Comparison of ENCODE assay signal across 25 mouse cellular contexts in genomic region chr1:45605571-45605970, GRCm38 (mm10).
A peak's percentile ranks its signal among the peaks of the same experiment; 100 is the strongest.
DNase-seq lines count a peak whose midpoint lies in the region; ATAC-seq and TF ChIP-seq lines count a peak whose summit lies in the region.
"Had no signal": no experiment of that assay in that cellular context is flagged by ENCODE, and none has a peak within 500 bp of the region (broad histone marks: within the 10 kb centered on the region; RNA-seq: fewer than 3 reads in every experiment).

No protein-coding gene starts in this region.

- H3K36me3 ChIP-seq in hindbrain, embryonic 12.5 days: no peaks in the 10 kb centered on the region
- H3K36me3 ChIP-seq: embryonic facial prominence, embryonic 12.5 days; forebrain, embryonic 10.5 days; forebrain, embryonic 12.5 days; G1E had no signal

- no peaks in the 10 kb centered on the region for H3K9me3 ChIP-seq in hindbrain, embryonic 12.5 days (replicated peaks)
- H3K9me3 ChIP-seq: embryonic facial prominence, embryonic 12.5 days; forebrain, embryonic 10.5 days; forebrain, embryonic 12.5 days; G1E had no signal

- TF ChIP-seq CTCF in embryonic fibroblast, embryonic 13.5 days (IDR thresholded peaks at IDR 0.05; ENCODE audit: borderline replicate concordance, insufficient read depth, low read length): no peak

- no peak for TF ChIP-seq POLR2A in embryonic fibroblast, embryonic 13.5 days (IDR thresholded peaks at IDR 0.05; ENCODE audit: low read depth, low read length)

- H3K4me3 ChIP-seq in embryonic fibroblast, embryonic 13.5 days (ENCODE audit: insufficient read depth, low read length): no peak overlapping the region
- H3K4me3 ChIP-seq in hindbrain, embryonic 12.5 days: no peak overlapping the region
- H3K4me3 ChIP-seq: embryonic facial prominence, embryonic 12.5 days; erythroblast, embryonic 14.5 days; forebrain, embryonic 10.5 days; forebrain, embryonic 12.5 days had no signal

- DNase-seq in 3T3-L1 (ENCODE audit: low read depth, low spot score): peak; percentile 72
- DNase-seq in NIH3T3 (ENCODE audit: low read depth): peak; percentile 38
- DNase-seq in cerebellum, postnatal 36 days: no peak
- no peak for DNase-seq in gastrocnemius, postnatal 10 days
- no peak for DNase-seq in adrenal gland, postnatal 36 days
- DNase-seq: adrenal gland, adult 8-10 months; adrenal gland, postnatal 14 days; cerebellum, adult 11 months; cerebellum, adult 18-20 months; cerebellum, adult 8-10 months; cerebellum, adult 9-11 months; cerebellum, postnatal 25 days; embryo, embryonic 11 days had no signal

- peaks cover 2% of the 10 kb centered on the region; the same call in 1 of the 2 replicates for H3K4me1 ChIP-seq in embryonic fibroblast, embryonic 13.5 days (ENCODE audit: control insufficient read depth, insufficient read depth, low read length)
- H3K4me1 ChIP-seq in hindbrain, embryonic 12.5 days: no peaks in the 10 kb centered on the region
- H3K4me1 ChIP-seq: embryonic facial prominence, embryonic 12.5 days; forebrain, embryonic 10.5 days; forebrain, embryonic 12.5 days had no signal

- H3K4me2 ChIP-seq in hindbrain, embryonic 12.5 days (replicated peaks): no peak overlapping the region
- H3K4me2 ChIP-seq: embryonic facial prominence, embryonic 12.5 days; forebrain, embryonic 12.5 days had no signal

- no peaks in the 10 kb centered on the region for H3K27me3 ChIP-seq in hindbrain, embryonic 12.5 days
- H3K27me3 ChIP-seq: CH12.LX; embryonic facial prominence, embryonic 12.5 days; forebrain, embryonic 12.5 days had no signal

- no peak overlapping the region for H3K9ac ChIP-seq in hindbrain, embryonic 12.5 days
- H3K9ac ChIP-seq: embryonic facial prominence, embryonic 12.5 days; forebrain, embryonic 12.5 days had no signal

- peak overlapping the region; percentile 68 for H3K27ac ChIP-seq in embryonic fibroblast, embryonic 13.5 days (ENCODE audit: insufficient read depth, low read length)
- H3K27ac ChIP-seq in hindbrain, embryonic 12.5 days: no peak overlapping the region
- H3K27ac ChIP-seq: embryonic facial prominence, embryonic 12.5 days; forebrain, embryonic 10.5 days; forebrain, embryonic 12.5 days had no signal

- 60% methylated on average over 1 of the region's 1 CpGs for WGBS in hindbrain, embryonic 12.5 days

- ATAC-seq in hindbrain, embryonic 12.5 days (ENCODE audit: low FRiP score): no peak
- ATAC-seq: activated CD4-positive, CD25-positive, alpha-beta regulatory T cell, adult 4 months; CD4-positive, CD25-positive, alpha-beta regulatory T cell, adult 4 months; forebrain, embryonic 14.5 days; forebrain, embryonic 16.5 days had no signal

Comparison
In these comparisons a context has a peak if more than half of its experiments do, and no peak if none do; other contexts are left out.
1. DNase-seq: peak in 3T3-L1 (single experiment) and NIH3T3 (single experiment); none in cerebellum, postnatal 36 days (0 of 2), gastrocnemius, postnatal 10 days (single experiment) and adrenal gland, postnatal 36 days (0 of 2).